Mouse (Mus musculus) liver, adult 2 months (tissue): ENCODE data around the gene Nup62. TPM values are rescaled to one million over a fixed set of nuclear protein-coding genes. Genes with fewer than 3 reads are reported as not detected.

ENCODE experiments used
- DNase-seq: peaks from one replicate; pipeline ENCODE4 v3.0.0-alpha.2; 2011; ENCODE audit warnings: low read depth, low spot score; ENCODE audit errors: extremely low read depth
- H3K27ac ChIP-seq: fragments of 200-500 bp; replicated peaks from 2 replicates; pipeline ENCODE4 v1.5.1; 2012; ENCODE audit warnings: low read depth, mild to moderate bottlenecking, control low read depth, inconsistent platforms, low read length; ENCODE audit not compliant: insufficient read depth
- H3K27me3 ChIP-seq: fragments of 200-500 bp; 2 replicates; pipeline ENCODE4 v1.6.1; 2012; ENCODE audit warnings: mild to moderate bottlenecking, moderate library complexity, low read length, inconsistent platforms; ENCODE audit not compliant: control insufficient read depth, insufficient read depth
- H3K36me3 ChIP-seq: fragments of 200-500 bp; 2 replicates; pipeline ENCODE4 v1.6.1; 2012; ENCODE audit warnings: low read length, inconsistent platforms; ENCODE audit not compliant: control insufficient read depth, insufficient read depth
- H3K4me1 ChIP-seq: fragments of 200-500 bp; 2 replicates; pipeline ENCODE4 v1.6.1; 2011; ENCODE audit warnings: low read length; ENCODE audit not compliant: control insufficient read depth, insufficient read depth
- H3K4me3 ChIP-seq: fragments of 200-500 bp; 2 replicates; pipeline ENCODE4 v1.5.1; 2011; ENCODE audit warnings: low read depth, mild to moderate bottlenecking, control low read depth, low read length, moderate library complexity; ENCODE audit not compliant: insufficient read depth
- H3K79me2 ChIP-seq: fragments of 200-500 bp; 2 replicates; pipeline ENCODE4 v1.6.1; 2012; ENCODE audit warnings: inconsistent platforms, mild to moderate bottlenecking, low read length, moderate library complexity; ENCODE audit not compliant: control insufficient read depth, insufficient read depth
- H3K9ac ChIP-seq: fragments of 200-500 bp; 2 replicates; pipeline ENCODE4 v1.6.1; 2012; ENCODE audit warnings: low read depth, mild to moderate bottlenecking, control low read depth, inconsistent platforms, low read length
- CTCF ChIP-seq: fragments of 200-500 bp; IDR thresholded peaks from 2 replicates; pipeline ENCODE4 v1.5.1; 2011; ENCODE audit warnings: low read depth, low read length, control low read depth
- POLR2A ChIP-seq: fragments of 200-500 bp; IDR thresholded peaks from 2 replicates; pipeline ENCODE4 v1.6.1; 2011; ENCODE audit warnings: low read length, control low read depth; ENCODE audit not compliant: insufficient read depth; ENCODE audit errors: extremely low read depth
- WGBS: fragments of 180-500 bp; shearing (Covaris S2); methylation state at CpG from one replicate; pipeline ENCODE4 v1.1.7; 2018; 5-methylcytosine and 5-hydroxymethylcytosine counted together
- polyA plus RNA-seq: library from polyadenylated mRNA; depleted of rRNA; stranded (reverse); fragments of >200 nt; gene quantifications from 2 replicates; pipeline ENCODE4 v1.2.3, GENCODE M21; 2012
- total RNA-seq: library from RNA; depleted of rRNA; stranded (reverse); fragments of >200 nt; gene quantifications from 2 replicates; pipeline ENCODE4 v1.2.3, GENCODE M21; 2014

Gene Nup62
- total and polyA plus RNA-seq, 2 experiments, result 4.0 to 20.6 TPM

- H3K27ac ChIP-seq, result no peak overlapping the region
- peaks cover 5% of the 10 kb centered on the region; the same call in 1 of the 2 replicates for H3K79me2 ChIP-seq
- no peak overlapping the region for H3K9ac ChIP-seq
- H3K4me1 ChIP-seq, result peaks cover 12% of the 10 kb centered on the region
- no peaks in the 10 kb centered on the region for H3K27me3 ChIP-seq
- whole genome bisulfite sequencing, result 80% methylated on average over 24 of the region's 24 CpGs
- no peak overlapping the region for H3K4me3 ChIP-seq
- TF ChIP-seq CTCF (no peak), POLR2A (no peak)
- DNase-seq, result no peak
- H3K36me3 ChIP-seq, result no peaks in the 10 kb centered on the region
These were observed 49.0 kb downstream of the Nup62 start for GRCm38 (mm10) chr7:44864595-44865542.

GRCm38 (mm10) chr7:44866276-44867009 is 50.6 kb downstream of the Nup62 start:
- no peak for DNase-seq
- no peak overlapping the region for H3K4me3 ChIP-seq
- no peaks in the 10 kb centered on the region for H3K27me3 ChIP-seq
- H3K27ac ChIP-seq, result no peak overlapping the region
- 52% methylated on average over 15 of the region's 15 CpGs for WGBS
- no peak overlapping the region for H3K9ac ChIP-seq
- no peaks in the 10 kb centered on the region for H3K36me3 ChIP-seq
- H3K79me2 ChIP-seq, result peaks cover 5% of the 10 kb centered on the region; the same call in 1 of the 2 replicates
- peaks cover 16% of the 10 kb centered on the region for H3K4me1 ChIP-seq
- 0 out of 2 replicates have a peak, but pooled peaks have one; percentile 13 for TF ChIP-seq CTCF
- TF ChIP-seq POLR2A, result no peak

DNA sequence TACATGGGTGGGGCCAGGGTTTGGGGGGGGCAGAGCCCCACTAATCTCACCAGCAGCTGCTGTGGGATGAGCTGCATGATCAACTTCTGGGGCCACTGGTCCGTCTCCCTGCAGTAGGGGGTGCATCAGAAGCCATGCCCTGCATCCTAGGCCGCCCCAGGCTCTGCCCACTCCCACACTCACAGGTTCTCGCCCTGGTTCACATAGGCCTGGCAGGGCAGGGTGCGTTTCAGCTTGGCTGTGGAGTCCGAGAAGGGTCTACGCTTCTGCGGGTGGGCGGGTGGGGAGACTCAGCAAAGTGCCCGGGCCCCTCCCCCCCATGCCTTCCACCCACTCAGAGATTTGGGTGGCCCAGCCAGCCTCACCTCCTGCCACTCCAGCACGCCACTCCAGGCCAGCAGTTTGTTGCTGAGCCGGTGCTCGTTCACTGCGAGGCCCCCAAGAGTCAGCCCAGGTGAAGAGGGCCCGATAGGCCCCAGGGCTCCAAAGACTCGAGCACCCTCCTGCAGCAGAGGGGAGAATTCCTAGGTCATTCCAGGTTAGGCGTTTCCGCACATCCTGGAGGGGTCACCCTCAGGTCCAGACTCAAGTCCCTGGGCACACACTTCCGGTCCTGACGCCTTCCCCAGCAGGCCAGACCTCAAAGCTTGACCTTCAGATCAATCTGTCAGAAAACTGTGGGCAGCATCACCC is 51.3 kb downstream of the Nup62 start:
- no peak overlapping the region for H3K27ac ChIP-seq
- no peaks in the 10 kb centered on the region for H3K27me3 ChIP-seq
- peaks cover 5% of the 10 kb centered on the region; the same call in 1 of the 2 replicates for H3K79me2 ChIP-seq
- H3K9ac ChIP-seq, result no peak overlapping the region
- TF ChIP-seq POLR2A (no peak), CTCF (no peak)
- H3K4me1 ChIP-seq, result peaks cover 16% of the 10 kb centered on the region
- H3K36me3 ChIP-seq, result no peaks in the 10 kb centered on the region
- DNase-seq, result no peak
- 77% methylated on average over 19 of the region's 19 CpGs for WGBS
- no peak overlapping the region for H3K4me3 ChIP-seq

DNA sequence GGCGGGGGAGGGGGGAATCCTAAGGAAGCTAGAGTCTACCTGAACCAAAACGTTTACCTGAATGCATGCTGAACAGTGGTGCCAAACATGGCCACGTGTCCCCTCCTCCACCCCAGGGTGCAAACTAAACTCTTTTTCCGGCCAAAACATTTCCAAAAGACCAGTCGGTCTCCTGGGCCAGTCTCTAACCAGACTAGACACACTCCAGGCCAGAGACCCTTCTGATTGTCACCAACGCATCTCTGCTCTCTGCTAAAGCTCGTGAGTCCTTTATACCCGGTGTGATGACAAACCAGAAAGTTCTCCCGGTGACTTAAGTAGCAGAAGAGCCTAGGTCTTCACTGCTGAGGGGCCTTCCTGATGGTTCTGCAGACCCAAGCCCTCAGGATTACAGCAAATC is 51.9 kb downstream of the Nup62 start:
- Histone ChIP-seq H3K27me3 (no peaks in the 10 kb centered on the region), H3K9ac (no peak overlapping the region), H3K4me1 (peaks cover 18% of the 10 kb centered on the region), H3K27ac (no peak overlapping the region), H3K4me3 (no peak overlapping the region), H3K79me2 (peaks cover 5% of the 10 kb centered on the region; the same call in 1 of the 2 replicates), H3K36me3 (no peaks in the 10 kb centered on the region)
- DNase-seq, result no peak
- 50% methylated on average over 9 of the region's 9 CpGs for WGBS
- no peak for TF ChIP-seq POLR2A
- no peak for TF ChIP-seq CTCF

DNA sequence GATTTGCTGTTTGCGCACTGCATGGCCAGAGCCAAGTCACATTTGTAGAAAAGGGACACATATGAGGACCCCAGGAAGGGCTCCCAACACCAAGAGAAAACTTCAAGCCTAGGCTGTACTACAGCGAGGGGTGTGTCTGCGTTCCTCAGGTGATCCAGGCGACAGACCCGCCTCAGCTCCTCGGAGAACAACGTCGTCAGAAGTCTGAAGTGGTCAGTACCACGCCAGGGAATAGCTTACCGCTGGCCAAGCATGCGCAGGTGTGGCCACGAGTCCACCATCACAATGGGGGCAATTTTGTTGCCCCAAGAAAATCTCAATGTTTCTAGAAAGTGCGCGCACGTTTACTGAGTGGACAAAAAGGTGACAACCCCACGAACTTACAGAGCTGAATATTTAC is 52.6 kb downstream of the Nup62 start:
- Histone ChIP-seq H3K36me3 (no peaks in the 10 kb centered on the region), H3K9ac (peak overlapping the region; percentile 47), H3K4me3 (peak overlapping the region; percentile 89), H3K27ac (peak overlapping the region; percentile 35), H3K27me3 (no peaks in the 10 kb centered on the region), H3K79me2 (peaks cover 5% of the 10 kb centered on the region; the same call in 1 of the 2 replicates), H3K4me1 (peaks cover 19% of the 10 kb centered on the region)
- TF ChIP-seq CTCF (no peak), POLR2A (no peak)
- WGBS, result 6% methylated on average over 16 of the region's 16 CpGs
- peak; percentile 48 for DNase-seq
